Mouse (Mus musculus): Measurements from ENCODE around the gene Vps26a.

GRCm38 (mm10) chr10:62505224-62505983 is 18.8 kb upstream of the Vps26a start:
- no peak for TF ChIP-seq POLR2A (IDR thresholded peaks at IDR 0.05; ENCODE audit: insufficient read length, low read depth)
- TF ChIP-seq USF1 (IDR thresholded peaks at IDR 0.05; ENCODE audit: low read depth): no peak
- TF ChIP-seq MYOD1 (IDR thresholded peaks at IDR 0.05; ENCODE audit: control insufficient read depth in 1 of 3, insufficient read length in 2 of 3, low read depth in 2 of 3): no peak
- TF ChIP-seq REST (IDR thresholded peaks at IDR 0.05; ENCODE audit: insufficient read depth, insufficient read length): no peak
- TF ChIP-seq MYOG (IDR thresholded peaks at IDR 0.05; ENCODE audit: control insufficient read depth in 1 of 3, insufficient read depth in 1 of 3, insufficient read length in 2 of 3, low read depth in 2 of 3): no peak
- no peak for TF ChIP-seq MAX (IDR thresholded peaks at IDR 0.05; ENCODE audit: low read depth)
- no peak for TF ChIP-seq POLR2AphosphoS2 (IDR thresholded peaks at IDR 0.05; ENCODE audit: insufficient read length, low read depth)
- no peak for TF ChIP-seq E2F4 (IDR thresholded peaks at IDR 0.05; ENCODE audit: insufficient read depth)
- TF ChIP-seq TCF12 (IDR thresholded peaks at IDR 0.05; ENCODE audit: insufficient read depth, poor library complexity, severe bottlenecking): no peak
- TF ChIP-seq CEBPB (IDR thresholded peaks at IDR 0.05; ENCODE audit: insufficient read depth, poor library complexity, severe bottlenecking): no peak
- TF ChIP-seq TCF3 (IDR thresholded peaks at IDR 0.05; ENCODE audit: insufficient read length, low read depth): no peak
- TF ChIP-seq SRF (IDR thresholded peaks at IDR 0.05; ENCODE audit: control insufficient read depth, insufficient read length, low read depth): no peak
